Comparison of ENCODE assay signal across 9 mouse cellular contexts in genomic region chr9:118041646-118042045, GRCm38 (mm10). TPM values are rescaled to one million over a fixed set of nuclear protein-coding genes. Genes with fewer than 3 reads are reported as not detected.
DNase-seq lines count a peak whose midpoint lies in the region; ATAC-seq lines count a peak whose summit lies in the region.
"Had no signal": no experiment of that assay in that cellular context is flagged by ENCODE, and none has a peak within 500 bp of the region (broad histone marks: within the 10 kb centered on the region; RNA-seq: fewer than 3 reads in every experiment).

No protein-coding gene starts in this region.

- no peaks in the 10 kb centered on the region; the same call in 1 of the 2 replicates for H3K36me3 ChIP-seq in heart, embryonic 16.5 days (ENCODE audit: control insufficient read depth, insufficient read depth)
- H3K36me3 ChIP-seq in midbrain, embryonic 10.5 days: peaks cover 3% of the 10 kb centered on the region

- H3K4me2 ChIP-seq in heart, embryonic 16.5 days (ENCODE audit: low read depth, low read length): peak overlapping the region; percentile 89

- peak overlapping the region; percentile 96 for H3K9ac ChIP-seq in heart, embryonic 16.5 days (ENCODE audit: low read length)

- no peak overlapping the region for H3K27ac ChIP-seq in heart, embryonic 16.5 days (ENCODE audit: low read length)
- H3K27ac ChIP-seq in midbrain, embryonic 10.5 days (replicated peaks): no peak overlapping the region

- H3K4me3 ChIP-seq in heart, embryonic 16.5 days (ENCODE audit: low read length): peak overlapping the region; percentile 96
- peak overlapping the region; percentile 81 for H3K4me3 ChIP-seq in midbrain, embryonic 10.5 days

- no peak for ATAC-seq in heart, embryonic 16.5 days (replicated peaks; ENCODE audit: extremely low read depth, insufficient read depth, low FRiP score)
- no peak for ATAC-seq in cerebellum, adult (ENCODE audit: insufficient number of reproducible peaks, low FRiP score, low TSS enrichment)

- intact Hi-C loops in heart, postnatal 36 days (cut with DNase I): loop anchor here (2.0 to 10.0 kb wide), 2 partner anchors 107 to 1053 kb away; partner anchors contain the start of gene Plcd1

- whole genome bisulfite sequencing in heart, embryonic 16.5 days: 28% methylated on average over 5 of the region's 5 CpGs
- 42% methylated on average over 5 of the region's 5 CpGs for WGBS in midbrain, embryonic 10.5 days

- H3K27me3 ChIP-seq in heart, embryonic 16.5 days (ENCODE audit: control insufficient read depth, insufficient read depth, low read length): no peaks in the 10 kb centered on the region
- H3K27me3 ChIP-seq in midbrain, embryonic 10.5 days (ENCODE audit: low read depth, poor library complexity, severe bottlenecking): no peaks in the 10 kb centered on the region

- peak; percentile 11 for DNase-seq in heart, adult 8-10 months (ENCODE audit: low spot score)
- DNase-seq in heart, postnatal 36 days: no peak
- peak; percentile 19 for DNase-seq in MN1 (ENCODE audit: low spot score)
- DNase-seq in midbrain, embryonic 10.5 days (ENCODE audit: low spot score): no peak
- DNase-seq in layer of hippocampus, postnatal 10 days (ENCODE audit: low spot score in 2 of 2): no peak
- no peak for DNase-seq in left cerebral cortex, adult 8-10 months (ENCODE audit: low spot score in 2 of 2)
- DNase-seq: layer of hippocampus, adult 9-11 months had no signal

- H3K4me1 ChIP-seq in heart, embryonic 16.5 days (ENCODE audit: control insufficient read depth, insufficient read depth, low read length): peaks cover 21% of the 10 kb centered on the region
- peaks cover 16% of the 10 kb centered on the region for H3K4me1 ChIP-seq in midbrain, embryonic 10.5 days

- H3K9me3 ChIP-seq in heart, embryonic 16.5 days (replicated peaks; ENCODE audit: control insufficient read depth, low read length): no peaks in the 10 kb centered on the region
- no peaks in the 10 kb centered on the region for H3K9me3 ChIP-seq in midbrain, embryonic 10.5 days (replicated peaks)

RNA-seq across cellular contexts. Expression of gene Azi2, which starts 1.3 kb away (rescaled TPM):
- 10 to 100 TPM; 60.6 to 68.9 (median 64.6) TPM for total RNA-seq in heart, adult 8-10 months (2022)
- total RNA-seq in heart, postnatal 36 days (2021): 10 to 100 TPM; 65.9 to 68.5 TPM
- polyA plus RNA-seq in heart, embryonic 16.5 days (2015; fragmentation: Nextera tagmentation; extraction: Ambion mirVana): 67.9 and 71.5 TPM in 2 replicates
- polyA plus RNA-seq in midbrain, embryonic 10.5 days (2016; fragmentation: Nextera tagmentation; extraction: Ambion mirVana): 57.5 and 63.1 TPM in 2 replicates
- 10 to 100 TPM; 68.1 to 74.1 TPM for total RNA-seq in layer of hippocampus, postnatal 10 days (2021)
- total RNA-seq in left cerebral cortex, adult 8-10 months (2022): 10 to 100 TPM; 69.3 to 79.3 (median 71.7) TPM

Comparison
In these comparisons a context has a peak if more than half of its experiments do, and no peak if none do; other contexts are left out.
1. DNase-seq: peak in heart, adult 8-10 months (single experiment) and MN1 (single experiment); none in heart, postnatal 36 days (0 of 2), midbrain, embryonic 10.5 days (single experiment), layer of hippocampus, postnatal 10 days (0 of 2) and left cerebral cortex, adult 8-10 months (0 of 2).